Mouse (Mus musculus): ENCODE measurements around the gene Hectd4.
"Not testable (repeated sequence)": the region's sequence is repeated elsewhere in the genome, so short reads cannot be mapped to it uniquely, and the experiment has no call there.

Hectd4 gene

DNA sequence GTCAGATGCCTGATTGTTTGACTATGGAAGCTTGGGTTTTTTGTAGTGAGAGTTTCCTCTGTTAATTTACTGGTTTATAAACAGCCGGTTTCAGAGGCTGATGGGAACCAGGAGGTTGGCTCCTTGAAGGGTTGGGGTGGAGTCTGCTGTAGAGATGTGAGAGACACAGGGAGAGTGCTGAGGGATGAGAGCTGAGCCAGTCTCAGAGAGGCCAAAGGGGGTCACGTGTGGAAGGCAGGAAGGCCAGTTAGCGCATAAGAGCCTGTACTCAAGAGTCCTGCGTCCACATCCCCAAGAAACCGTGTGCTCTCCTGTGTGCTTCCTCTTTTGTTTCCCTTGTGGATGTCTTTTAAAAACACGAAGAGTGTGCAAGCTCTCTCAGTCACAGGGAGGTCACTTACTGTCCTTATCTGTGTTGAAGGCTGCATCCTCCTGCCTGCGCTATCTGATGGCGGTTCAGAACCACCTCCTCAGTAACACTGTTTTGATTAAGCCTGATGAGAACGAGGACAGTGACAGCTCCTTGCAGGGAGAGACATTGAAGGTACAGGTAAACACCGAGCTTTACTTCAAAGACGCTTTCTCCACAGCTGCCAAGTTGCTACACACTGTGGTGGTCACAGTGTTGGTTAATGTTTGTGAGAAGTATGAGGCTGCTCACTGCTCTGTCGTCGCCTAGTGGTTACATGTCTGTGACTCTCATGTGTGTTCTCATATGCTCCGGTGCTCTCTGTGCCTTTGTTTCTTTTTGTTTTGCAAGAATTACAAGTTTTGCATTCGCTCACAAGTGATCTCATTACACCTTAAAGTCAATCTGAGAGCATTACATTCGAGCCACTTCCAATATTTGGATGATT lies 72.5 kb downstream of the Hectd4 start:
- no peak for DNase-seq

DNA sequence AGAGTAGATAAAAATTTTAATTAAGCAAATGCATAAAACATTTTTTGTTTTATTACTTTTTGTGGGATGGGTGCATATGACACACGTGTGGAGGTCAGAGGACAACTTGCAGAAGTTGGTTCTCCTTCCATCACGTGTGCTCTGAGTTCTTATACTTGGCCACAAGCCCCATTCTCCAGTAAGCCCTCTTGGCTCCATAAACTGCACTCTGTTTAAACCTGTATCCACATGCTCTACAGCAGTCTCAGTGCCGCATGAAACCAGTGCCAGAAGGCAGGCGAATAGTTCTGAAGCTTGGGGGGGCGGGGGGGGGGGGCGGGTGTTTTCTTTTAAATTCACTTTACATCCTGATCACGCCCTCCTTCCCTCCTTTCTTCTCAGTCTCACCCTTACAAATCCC lies 85.0 kb downstream of the Hectd4 start:
- no peak for DNase-seq

DNA sequence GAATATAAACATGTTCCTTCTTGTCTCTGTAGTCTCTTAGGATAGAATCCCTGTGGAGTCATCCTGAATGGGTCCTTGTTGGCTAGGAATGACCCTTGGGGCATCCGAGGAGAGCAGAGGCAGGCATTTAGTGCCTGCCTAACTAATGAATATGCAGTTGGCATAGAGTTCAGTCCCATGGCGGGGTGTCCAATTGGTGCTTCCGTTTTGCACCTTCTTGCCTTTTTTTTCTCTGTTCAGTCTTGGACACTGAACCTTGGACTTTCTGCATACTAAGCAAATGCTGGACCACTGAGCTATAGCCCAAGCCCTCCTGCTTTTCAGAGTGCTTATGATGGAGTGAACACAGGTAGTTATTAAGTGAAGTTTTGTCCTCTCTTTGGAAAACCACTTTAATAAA lies 87.6 kb downstream of the Hectd4 start:
- DNase-seq, result no peak

DNA sequence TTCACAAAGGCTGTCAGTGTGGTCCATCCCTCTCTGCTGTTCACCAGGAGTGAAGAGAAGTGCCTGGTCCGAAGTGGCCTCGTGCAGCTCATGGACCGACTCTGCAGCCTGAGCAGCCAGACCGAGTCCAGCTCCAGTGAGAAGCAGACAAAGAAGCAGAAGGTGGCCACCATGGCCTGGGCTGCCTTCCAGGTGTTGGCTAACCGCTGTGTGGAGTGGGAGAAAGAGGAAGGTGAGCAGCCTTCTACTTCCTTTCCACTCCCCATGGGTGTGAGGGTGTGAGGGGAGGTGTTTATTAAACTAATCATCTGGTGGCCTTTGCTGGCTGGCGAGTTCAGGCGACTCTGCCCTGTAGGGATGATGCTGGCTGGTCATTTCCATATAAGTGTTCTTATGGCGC lies 91.6 kb downstream of the Hectd4 start:
- DNase-seq, result no peak

DNA sequence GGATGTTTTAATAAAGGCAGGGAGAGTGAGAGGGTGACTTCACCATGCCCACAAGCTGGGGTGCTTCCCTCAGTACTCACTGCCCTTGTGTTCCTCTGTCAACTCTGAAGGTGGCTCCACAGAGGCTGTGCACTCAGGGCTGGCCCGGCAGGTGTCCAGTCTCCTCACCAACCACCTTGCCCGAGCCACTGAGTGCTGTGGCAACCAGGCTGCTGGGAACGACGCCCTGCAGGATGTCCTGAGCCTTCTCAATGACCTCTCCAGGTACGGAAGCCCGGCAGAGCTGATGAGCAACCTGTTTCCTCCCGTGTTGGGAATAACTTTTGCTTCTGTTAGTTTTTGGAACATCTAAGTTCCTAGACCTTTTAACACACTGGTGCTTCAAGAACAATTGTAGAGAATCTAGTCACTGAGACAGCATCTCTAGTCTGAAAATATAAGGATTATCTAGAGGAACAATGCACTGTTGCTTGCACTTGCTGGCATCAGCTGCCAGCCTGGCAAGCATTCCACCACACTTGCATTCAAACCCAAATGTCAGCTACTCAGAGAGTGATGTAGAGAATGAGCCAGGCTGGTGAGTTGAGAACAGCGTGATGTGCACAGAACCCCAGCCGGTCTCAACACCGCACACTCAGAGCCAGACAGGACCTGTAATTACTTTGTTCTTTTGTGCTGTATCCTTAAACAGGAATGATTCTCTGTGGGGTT lies 93.9 kb downstream of the Hectd4 start:
- DNase-seq, result no peak

DNA sequence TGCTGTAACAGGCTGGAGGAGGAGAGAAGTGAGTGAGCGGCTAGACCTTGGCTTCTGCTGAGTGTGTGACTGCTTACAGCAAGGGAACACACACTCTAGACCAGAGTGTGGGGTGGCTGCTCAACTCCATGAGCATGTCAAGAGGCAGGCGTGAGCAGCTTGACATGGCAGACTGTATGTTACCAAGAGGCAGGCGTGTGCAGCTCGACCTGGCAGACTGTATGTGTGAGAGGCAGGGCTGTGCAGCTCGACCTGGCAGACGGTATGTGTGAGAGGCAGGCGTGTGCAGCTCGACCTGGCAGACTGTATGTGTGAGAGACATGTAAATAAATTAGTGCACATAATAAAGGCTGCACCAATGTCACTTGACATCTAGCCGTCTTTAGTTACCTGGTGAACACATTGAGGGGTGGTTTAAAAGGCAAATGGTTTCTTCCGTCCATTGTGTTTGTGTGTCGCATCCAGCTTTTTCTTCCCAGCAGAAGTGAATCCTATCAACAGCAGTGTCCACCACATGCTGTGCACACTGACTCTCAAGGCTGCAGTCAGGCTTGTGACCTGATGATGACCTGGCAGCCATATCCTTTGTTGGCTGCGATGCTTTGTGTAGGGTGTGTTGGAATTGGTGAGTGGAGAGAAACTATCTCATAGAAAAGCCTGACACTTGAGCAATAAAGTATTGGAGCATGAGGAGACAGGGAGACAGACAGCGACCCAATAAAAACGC lies 106.2 kb downstream of the Hectd4 start:
- no peak for DNase-seq

DNA sequence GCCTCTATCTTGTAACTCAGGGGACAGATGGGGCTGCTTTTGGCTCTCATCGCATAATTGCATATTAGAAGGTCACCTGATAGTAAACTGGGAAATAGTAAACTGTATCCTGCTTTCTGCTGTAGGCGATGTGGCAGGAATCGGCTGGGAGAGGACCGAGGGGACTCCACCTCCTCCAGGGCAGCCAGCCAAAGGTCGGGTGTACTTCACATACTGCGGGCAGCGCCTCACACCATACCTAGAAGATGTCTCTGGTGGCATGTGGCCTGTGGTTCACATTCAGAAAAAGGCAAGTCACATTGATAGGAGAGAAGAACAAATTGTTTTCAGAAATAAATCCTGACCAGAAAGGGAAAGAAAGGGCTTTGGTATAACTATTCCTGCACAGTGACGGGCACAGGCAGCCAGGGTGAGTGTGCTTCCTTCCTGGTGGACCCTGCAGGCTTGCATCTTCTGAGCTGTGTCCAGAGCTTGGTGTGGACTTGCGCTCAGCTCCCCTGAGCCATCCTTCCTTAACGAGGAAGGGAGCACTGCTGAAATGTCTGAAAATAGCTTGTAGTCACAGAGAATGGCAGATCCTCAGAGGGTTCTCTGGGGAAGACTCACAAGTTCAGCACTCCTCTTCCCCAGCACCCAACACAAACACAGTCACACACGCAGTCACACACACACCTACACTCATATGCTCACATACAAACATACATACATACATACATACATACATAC lies 109.5 kb downstream of the Hectd4 start:
- no peak for DNase-seq

DNA sequence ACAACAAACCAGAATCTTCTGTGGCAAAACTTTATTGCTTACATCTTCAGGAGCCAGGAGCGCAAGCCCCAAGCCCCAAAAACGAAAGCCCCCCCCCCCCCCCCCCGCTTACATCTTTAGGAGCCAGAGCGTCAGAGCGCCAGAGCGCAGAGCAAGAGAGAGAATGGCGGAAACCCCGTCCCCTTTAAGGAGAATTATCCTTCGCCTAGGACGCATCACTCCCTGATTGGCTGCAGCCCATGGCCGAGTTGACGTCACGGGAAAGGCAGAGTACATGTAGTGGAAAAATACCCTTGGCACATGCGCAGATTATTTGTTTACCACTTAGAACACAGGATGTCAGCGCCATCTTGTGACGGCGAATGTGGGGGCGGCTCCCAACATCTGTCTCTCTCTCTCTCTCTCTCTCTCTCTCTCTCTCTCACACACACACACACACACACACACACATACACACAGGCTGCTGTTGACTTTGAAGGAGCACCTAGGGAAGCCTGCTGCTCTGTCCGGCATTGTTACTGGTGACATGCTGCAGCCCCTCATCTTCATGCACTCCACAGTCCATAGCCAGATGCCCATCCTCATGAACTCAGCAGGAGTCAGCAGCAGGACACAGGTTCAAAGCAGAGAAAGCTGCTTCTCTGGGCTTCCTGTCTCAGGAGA lies 110.3 kb downstream of the Hectd4 start:
- not testable (repeated sequence) for DNase-seq

DNA sequence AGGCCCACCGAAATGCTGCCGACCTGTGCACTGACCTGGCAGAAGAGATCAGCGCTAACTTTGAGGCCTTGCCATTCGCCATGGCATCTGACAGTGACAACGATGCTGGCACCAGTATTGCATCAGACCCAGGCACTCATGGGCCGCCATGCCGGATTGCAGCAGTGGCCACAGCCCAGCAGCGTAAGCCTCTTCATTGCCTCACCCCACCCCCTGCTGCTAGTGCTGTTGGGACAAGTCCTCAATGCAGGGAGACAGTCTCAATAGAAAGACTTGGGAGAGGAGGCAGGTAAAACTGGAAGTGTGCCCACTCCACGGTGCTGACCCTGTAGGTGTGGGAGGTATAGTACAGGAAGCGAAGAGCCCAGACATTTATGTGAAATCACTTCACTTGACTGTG lies 111.7 kb downstream of the Hectd4 start:
- DNase-seq, result no peak

DNA sequence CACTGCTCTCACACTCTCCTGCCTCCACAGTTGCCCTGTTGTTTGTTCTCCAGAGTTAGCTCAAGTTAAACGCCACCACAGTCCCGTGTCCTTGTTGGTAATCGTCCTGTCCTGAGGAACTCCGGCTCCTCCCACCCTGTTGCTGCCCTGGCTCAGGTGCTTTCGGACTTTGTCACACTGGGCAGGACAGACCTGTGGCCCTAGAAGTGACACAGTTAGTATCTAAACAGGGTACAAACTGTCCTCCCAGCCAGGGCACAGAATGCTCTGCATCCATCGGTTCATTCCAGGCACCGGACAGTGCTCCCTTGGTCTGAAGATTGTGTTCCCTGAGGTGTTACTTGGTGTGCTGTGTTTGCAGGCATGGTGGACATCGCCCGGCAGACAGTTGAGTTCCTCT lies 114.0 kb downstream of the Hectd4 start:
- no peak for DNase-seq

DNA sequence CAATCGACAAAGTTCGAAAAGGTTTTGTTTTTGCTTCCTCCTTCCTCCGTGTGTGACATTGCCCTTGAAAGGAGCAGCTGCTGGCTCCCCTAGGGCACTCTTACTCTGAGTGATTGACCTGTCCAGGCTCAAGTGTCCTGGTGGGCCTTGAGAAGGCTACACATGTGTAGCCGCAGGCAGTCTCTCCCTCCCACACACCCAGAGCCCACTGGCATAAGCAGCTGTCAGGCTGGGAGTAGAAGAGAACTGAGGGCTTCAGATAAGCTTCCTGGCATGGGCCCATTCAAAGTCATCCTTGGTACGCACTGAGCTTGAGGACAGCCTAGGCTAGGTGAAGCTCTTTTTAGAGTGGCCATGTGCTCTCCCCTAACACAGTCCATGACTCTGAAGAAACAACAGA lies 114.4 kb downstream of the Hectd4 start:
- no peak for DNase-seq

DNA sequence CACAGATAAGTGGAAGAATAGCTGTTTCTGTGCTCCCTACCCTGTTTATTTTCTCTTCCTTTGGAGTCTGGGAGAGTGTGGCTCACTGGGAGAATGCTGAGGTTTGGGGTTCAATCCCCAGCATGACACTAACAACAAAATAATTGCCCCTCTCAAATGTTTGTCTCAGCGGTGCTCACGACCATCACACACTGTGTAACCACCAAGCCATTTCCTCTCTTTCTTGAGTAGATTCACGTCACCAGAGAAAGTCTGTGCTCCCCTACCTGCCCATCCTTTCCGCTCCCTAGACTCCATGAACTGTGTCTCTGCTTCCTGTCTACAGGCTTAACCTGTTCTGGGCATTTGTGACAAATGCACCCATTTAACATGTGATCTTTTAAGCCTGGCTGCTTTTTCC lies 115.4 kb downstream of the Hectd4 start:
- DNase-seq, result no peak

DNA sequence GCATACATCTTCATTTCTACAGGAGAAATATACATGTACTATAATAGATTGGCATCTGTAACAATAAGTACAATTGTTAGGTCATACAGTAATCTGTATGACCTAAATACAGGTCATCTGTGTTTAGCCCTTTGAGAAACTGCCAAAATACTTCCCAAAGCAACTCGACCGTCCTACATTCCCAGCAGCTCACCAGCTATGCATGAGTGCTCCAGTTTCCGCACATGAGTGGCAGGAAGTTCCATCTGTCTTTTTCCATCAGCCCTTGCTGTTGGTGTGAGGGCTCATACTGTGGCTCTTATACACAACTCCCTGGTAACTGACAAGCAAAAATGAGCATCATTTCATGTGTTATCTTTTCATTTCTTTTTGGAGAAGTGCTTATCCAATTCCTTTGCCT lies 116.0 kb downstream of the Hectd4 start:
- no peak for DNase-seq

DNA sequence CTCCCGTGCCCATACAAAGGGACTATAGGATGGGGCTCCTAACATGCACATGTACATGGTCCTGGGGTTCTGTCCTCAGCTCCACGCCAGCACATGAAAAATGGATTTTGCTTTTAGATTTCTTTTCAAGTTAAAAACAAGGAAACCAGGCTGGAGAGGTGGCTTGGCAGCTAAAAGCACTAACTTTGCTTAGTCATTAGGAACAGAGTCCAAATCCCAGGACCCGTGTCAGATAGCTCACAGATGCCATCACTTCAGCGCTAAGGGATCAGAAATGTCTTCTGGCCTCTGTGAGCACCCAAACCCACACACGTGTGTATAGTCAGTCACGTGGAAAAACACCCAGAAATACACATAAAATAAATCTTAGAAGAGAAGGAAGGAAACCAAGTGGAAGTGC lies 116.8 kb downstream of the Hectd4 start:
- DNase-seq, result no peak

DNA sequence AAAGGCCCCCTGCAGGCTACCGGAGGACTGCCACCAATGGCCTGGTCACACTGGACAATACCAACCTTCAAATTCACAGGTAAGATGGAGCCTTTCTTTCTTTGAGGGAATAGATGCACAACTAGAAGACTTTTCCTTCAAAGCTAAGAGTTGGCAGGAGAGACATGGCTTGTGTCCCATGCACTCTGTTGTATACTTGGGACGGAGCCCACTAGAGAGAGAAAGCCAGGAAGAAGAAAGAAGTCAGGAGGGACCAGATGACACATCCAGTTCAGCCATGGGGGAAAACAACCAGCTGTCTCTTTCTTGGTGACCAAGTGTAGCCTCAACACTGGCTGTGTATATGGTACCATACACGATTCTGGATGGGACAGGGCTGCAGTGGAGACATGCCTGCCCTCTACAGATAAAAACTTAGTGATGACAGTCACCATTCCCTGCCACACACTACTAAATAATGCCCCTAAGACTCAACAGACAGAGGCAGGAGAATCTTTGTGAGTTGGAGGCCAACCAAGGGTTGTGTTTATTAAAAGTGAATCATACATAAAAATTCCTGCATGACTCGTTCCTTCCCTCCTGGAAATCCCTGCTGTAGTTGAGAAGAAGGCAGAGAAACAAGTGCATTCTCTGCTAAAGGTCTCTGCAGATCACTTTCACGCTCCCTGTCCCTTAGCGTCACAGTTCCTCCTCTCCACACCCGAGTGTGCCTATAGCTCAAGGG lies 119.7 kb downstream of the Hectd4 start:
- no peak for DNase-seq

DNA sequence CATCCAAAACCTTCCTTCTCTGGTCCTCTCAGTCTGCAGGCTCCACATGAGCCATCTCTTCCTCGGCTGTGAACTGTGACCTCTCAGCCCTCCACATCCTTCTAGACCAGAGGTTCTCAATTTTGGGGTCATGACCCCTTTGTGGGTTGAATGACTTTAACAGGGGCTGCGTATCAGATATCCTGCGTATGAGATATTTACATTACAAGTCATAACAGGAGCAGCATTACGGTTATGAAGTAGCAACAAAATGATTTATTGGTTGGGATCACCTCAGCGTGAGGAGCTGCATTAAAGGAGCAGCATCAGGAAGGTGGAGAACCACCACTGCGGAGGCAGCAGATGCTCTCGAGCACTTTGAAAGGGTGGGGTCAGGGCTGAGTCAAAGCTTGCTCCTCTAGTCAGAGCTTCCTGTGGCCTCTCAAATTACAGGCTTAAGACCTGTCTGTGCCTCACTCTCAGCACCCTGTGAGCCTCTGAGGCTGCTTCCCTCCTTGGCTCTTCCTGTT lies 121.0 kb downstream of the Hectd4 start:
- DNase-seq, result no peak

DNA sequence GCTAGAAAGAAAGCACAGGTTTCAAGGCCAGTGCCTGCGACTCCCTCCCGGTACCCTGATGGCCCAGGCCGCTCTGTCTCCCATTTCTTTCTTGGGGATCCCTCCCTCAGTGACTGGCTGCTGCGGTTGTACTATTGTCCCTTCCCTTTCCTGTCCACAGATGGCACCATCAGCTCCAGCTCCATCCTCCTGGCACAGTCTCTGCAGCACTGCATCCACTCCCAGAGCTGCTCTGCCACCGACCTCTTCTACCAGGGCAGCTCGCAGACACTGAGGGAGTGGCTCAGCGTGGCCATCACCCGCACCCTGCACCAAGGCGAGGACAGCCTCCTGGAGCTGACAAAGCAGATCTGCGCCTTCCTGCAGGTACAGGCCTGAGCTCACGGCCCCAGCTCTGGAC lies 122.5 kb downstream of the Hectd4 start:
- no peak for DNase-seq

DNA sequence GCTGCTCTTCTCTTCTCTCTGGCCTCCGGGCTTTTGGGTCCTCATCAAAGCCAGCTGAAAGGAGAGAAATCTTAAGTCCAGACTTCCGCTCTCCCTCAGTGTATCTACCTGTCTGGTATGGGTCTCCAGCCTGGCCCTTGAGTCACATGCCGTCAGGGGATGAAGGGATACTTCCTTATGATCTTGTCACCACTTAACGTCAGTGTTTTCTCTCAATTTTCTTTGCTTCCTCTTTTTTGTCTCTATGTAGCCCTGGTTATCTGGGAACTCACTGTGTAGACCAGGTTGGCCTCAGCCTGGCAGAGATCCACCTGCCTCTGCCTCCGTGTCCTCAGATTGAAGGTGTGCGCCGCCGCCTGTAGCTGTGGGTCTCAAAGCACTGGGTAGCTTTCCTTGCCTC lies 124.0 kb downstream of the Hectd4 start:
- DNase-seq, result no peak

DNA sequence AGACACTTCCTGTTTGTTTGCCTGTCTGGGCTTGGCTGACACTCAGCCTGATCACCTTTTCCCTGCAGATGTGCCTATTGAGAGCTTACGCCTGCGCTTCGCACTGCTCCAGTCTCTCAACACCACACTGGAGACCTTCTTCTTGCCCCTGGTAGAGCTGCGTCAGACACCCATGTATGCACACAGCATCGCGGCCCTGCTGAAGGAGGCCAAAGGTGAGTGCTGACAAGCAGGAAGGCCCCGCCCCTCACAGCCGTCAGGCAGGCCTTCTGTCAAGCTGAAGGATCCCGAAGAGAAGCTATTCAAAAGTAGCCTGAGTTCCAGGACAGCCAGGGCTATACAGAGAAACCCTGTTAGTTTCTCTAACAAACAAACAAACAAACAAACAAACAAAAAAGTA lies 139.2 kb downstream of the Hectd4 start:
- DNase-seq, result no peak

DNA sequence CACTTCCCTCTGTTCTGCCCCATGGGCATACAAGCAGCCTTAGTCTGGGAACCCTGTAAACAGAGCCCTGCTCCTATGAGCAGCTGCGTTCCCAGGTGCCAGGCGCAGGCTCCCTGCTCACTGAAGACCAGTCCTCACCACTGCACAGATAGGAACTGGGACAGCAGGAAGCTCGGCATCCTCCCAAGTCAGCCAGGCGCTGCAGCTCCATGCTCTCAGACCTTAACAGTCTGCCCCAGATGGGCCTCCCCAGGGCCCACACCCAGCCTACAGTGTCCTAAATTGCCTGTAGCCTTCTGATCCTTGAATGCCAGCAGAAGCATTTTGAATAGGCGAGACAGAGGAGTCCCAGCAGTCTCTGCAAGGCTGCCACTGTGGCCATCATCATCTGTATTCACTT lies 141.7 kb downstream of the Hectd4 start:
- no peak for DNase-seq

DNA sequence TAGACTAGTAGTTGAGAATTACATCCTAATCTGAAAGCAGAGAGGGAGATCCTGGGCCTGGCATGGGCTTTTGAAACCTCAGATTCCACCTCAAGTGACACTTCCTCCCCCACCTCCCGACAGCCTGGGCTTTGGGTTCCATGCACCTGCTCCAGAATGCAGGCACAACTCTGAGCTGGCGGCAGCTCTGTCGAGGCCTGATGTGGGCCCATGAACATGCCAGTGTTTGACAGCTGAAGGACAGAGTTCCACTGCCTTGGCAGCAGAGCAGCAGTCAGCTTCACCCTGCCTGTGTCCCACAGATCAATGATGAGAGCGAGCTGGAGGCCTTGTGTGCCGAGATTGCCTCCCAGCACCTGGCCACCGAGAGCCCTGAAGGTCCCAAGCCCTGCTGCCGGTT lies 143.4 kb downstream of the Hectd4 start:
- no peak for DNase-seq
